Mouse (Mus musculus): Measurements from ENCODE around the gene Kif6.

- TF ChIP-seq ZC3H11A (IDR thresholded peaks at IDR 0.05; ENCODE audit: borderline replicate concordance, low read depth, low read length) (no peak), HCFC1 (IDR thresholded peaks at IDR 0.05; ENCODE audit: borderline replicate concordance, insufficient read depth, low read length) (no peak), ZNF384 (IDR thresholded peaks at IDR 0.05; ENCODE audit: low read depth, low read length) (no peak), CHD2 (IDR thresholded peaks at IDR 0.05; ENCODE audit: low read depth, low read length) (no peak), MAFK (IDR thresholded peaks at IDR 0.05; ENCODE audit: insufficient read depth, low read depth, low read length) (no peak)
These were observed 266.9 kb downstream of the Kif6 start for GRCm38 (mm10) chr17:49881796-49882195.

Data from ES-E14 (cell line).